Mouse (Mus musculus): ENCODE measurements at regions not wholly inside any gene's neighbourhood (a gene's known extent, or its start where the extent isn't known, plus 50 kb on each side); places are given as distances from the start of the nearest gene placed in this dataset.

DNA sequence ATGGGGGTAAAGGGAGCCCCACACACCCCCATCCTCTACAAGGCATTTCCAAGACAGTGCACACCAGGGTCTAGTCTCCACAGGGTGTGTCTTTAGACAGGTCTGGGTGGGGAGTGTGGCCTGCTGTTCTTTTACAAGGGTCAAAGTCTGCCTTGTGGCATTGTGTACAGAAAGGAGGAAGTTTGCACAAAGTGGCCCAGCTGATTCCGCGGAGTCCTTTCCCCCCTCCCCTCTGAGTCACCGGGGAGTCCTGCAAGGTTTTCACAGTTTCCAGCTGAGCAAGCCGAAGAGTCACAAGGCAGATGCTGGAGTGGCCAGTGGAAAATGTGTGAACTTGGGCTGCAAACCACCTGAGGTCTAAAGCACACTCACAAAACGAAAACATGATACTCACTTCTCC lies 65.4 kb downstream of the Dyrk2 start:
- TF ChIP-seq CTCF (IDR thresholded peaks at IDR 0.05; ENCODE audit: low read depth, low read length) (no peak), GATA1 (IDR thresholded peaks at IDR 0.05; ENCODE audit: borderline replicate concordance, low read length) (no peak)

Data from G1E (cell line).